Mouse (Mus musculus): ENCODE results near the gene Olfr1012.
"Not testable (repeated sequence)": the region's sequence is repeated elsewhere in the genome, so short reads cannot be mapped to it uniquely, and the experiment has no call there.

DNA sequence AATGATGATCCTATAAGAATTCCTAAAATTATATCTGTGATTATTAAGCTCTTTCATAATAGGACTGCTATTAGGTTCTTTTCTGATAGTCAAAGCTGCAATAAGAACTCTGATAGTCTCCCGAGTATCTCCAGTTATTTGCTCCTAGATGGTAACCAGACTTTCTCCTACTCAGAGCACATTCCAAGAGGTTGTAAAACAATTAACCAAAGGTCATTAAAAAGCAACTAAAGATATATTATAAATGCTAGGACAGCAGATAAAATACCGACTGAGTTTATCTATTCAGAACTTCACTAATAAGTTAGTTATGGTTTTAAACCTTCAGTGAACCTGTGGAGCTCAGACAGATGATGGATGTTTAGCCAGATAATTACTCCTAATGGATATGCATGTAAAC is 51.9 kb downstream of the Olfr1012 start:
- not testable (repeated sequence) for TF ChIP-seq CTCF (conservative IDR thresholded peaks at IDR 0.05; ENCODE audit: low read length); NANOG (IDR thresholded peaks at IDR 0.05; ENCODE audit: borderline replicate concordance, low read length)
